Mouse (Mus musculus): ENCODE measurements around the gene Scn3a.

DNA sequence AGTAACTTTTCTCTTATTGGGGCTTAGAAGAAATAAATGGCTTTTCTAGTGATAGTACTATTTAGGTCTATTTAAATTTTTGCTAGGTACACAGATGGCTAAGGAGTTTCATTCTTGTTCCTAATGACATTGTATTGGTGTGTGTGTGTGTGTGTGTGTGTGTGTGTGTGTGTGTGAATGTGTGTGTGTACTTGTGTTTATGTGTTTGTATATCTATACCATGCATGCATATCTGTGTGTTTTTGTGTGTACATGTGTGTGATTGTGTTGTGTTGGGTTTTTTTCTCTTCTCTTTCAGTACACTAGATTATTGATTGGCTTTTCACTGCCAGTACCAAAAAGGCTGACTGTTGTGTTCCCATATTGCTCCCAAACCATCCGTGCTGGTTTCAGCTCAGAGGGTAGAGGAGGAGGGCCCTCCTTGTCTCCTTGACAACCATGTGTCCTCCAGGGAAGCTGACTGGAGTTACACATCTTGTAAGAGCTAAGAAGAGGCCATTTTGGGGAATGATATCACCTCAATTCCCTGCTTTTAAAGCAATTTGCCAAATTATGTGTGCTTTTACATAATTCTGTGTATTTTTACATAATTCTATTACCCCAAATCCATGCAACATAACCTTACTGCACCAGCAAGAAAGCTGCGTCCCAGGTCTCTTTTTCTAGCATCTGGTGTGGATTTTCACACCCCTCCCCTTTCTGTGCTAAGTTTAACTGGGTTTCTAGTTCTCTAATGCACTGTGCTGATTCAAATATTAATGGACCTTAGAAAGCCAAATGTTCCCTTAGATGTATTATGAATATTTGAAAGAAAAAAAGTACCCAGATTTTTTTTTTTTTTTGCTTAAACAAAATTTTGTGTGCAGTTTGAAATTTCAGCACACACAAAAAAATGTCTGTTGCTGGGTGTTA lies 116.7 kb downstream of the Scn3a start:
- TF ChIP-seq MYOD1 (IDR thresholded peaks at IDR 0.05; ENCODE audit: control insufficient read depth in 1 of 3, insufficient read length in 2 of 3, low read depth in 2 of 3) (no peak), POLR2A (IDR thresholded peaks at IDR 0.05; ENCODE audit: insufficient read length, low read depth) (no peak), TCF3 (IDR thresholded peaks at IDR 0.05; ENCODE audit: insufficient read length, low read depth) (no peak)

All from myocyte (in vitro differentiated cells).